Mouse (Mus musculus) v-Abl transformed pro-B cells (cell line): Measurements from ENCODE around the gene Hipk1.

Experiments used
- in situ Hi-C, 2 experiments: fragments of 400-800 bp; cut with MboI; formaldehyde crosslinking; loops; one replicate each; pipeline ENCODE4 v1.15.1; 2025; ENCODE audit not compliant: unreplicated experiment in 2 of 2

Hipk1 gene

GRCm38 (mm10) chr3:103732116-103732515 is 59.2 kb downstream of the Hipk1 start:
- in situ Hi-C loops: loop anchor here (10.0 to 25.0 kb wide), 6 partner anchors 153 to 953 kb away; no protein-coding TSS in a partner anchor

- in situ Hi-C loops: loop anchor here (10.0 to 25.0 kb wide), 7 partner anchors 155 to 955 kb away; no protein-coding TSS in a partner anchor
These were observed 61.5 kb downstream of the Hipk1 start for GRCm38 (mm10) chr3:103729850-103730249.

GRCm38 (mm10) chr3:103727813-103728326 is 63.5 kb downstream of the Hipk1 start:
- in situ Hi-C loops: loop anchor here (10.0 to 25.0 kb wide), 3 partner anchors 293 to 691 kb away; no protein-coding TSS in a partner anchor

- in situ Hi-C loops: loop anchor here (10.0 to 25.0 kb wide), 3 partner anchors 292 to 689 kb away; no protein-coding TSS in a partner anchor
These were observed 64.7 kb downstream of the Hipk1 start for GRCm38 (mm10) chr3:103726642-103727041.

- in situ Hi-C loops: loop anchor here (10.0 kb wide), 2 partner anchors 289 to 329 kb away; no protein-coding TSS in a partner anchor
These were observed 67.2 kb downstream of the Hipk1 start for GRCm38 (mm10) chr3:103724137-103724536.

GRCm38 (mm10) chr3:103718728-103719127 is 72.6 kb downstream of the Hipk1 start:
- in situ Hi-C loops: no loop called here

GRCm38 (mm10) chr3:103716774-103717760 is 74.3 kb downstream of the Hipk1 start:
- in situ Hi-C loops: no loop called here

GRCm38 (mm10) chr3:103715762-103716693 is 75.3 kb downstream of the Hipk1 start:
- in situ Hi-C loops: no loop called here

- in situ Hi-C loops: no loop called here
These were observed 76.4 kb downstream of the Hipk1 start for GRCm38 (mm10) chr3:103714942-103715341.

- in situ Hi-C loops: no loop called here
These were observed 77.0 kb downstream of the Hipk1 start for GRCm38 (mm10) chr3:103714236-103714875.

GRCm38 (mm10) chr3:103712196-103712595 is 79.2 kb downstream of the Hipk1 start:
- in situ Hi-C loops: no loop called here

GRCm38 (mm10) chr3:103709470-103710040 is 81.8 kb downstream of the Hipk1 start:
- in situ Hi-C loops: no loop called here

GRCm38 (mm10) chr3:103705426-103705825 is 85.9 kb downstream of the Hipk1 start:
- in situ Hi-C loops: no loop called here

- in situ Hi-C loops: no loop called here
These were observed 86.7 kb downstream of the Hipk1 start for GRCm38 (mm10) chr3:103704661-103705060.

GRCm38 (mm10) chr3:103696388-103696925 is 94.9 kb downstream of the Hipk1 start:
- in situ Hi-C loops: loop anchor here in 1 of 2 experiments (25.0 kb wide), 1 partner anchor 259 kb away; no protein-coding TSS in a partner anchor

- in situ Hi-C loops: loop anchor here in 1 of 2 experiments (25.0 kb wide), 1 partner anchor 258 kb away; no protein-coding TSS in a partner anchor
These were observed 95.8 kb downstream of the Hipk1 start for GRCm38 (mm10) chr3:103695556-103695955.

- in situ Hi-C loops: loop anchor here in 1 of 2 experiments (25.0 kb wide), 1 partner anchor 253 kb away; no protein-coding TSS in a partner anchor
These were observed 100.9 kb downstream of the Hipk1 start for GRCm38 (mm10) chr3:103690506-103690905.
